Mouse (Mus musculus) thymus, adult 2 months (tissue): ENCODE data around the gene Cradd.

Experiments used
- CTCF ChIP-seq: fragments of 200-500 bp; IDR thresholded peaks from 2 replicates; pipeline ENCODE4 v1.5.1; 2012; ENCODE audit warnings: mild to moderate bottlenecking, control low read depth, low read length, moderate library complexity, borderline replicate concordance; ENCODE audit not compliant: control insufficient read depth, poor library complexity, insufficient read depth; ENCODE audit errors: extremely low read depth
- POLR2A ChIP-seq: fragments of 200-500 bp; IDR thresholded peaks from 2 replicates; pipeline ENCODE4 v1.6.1; 2012; ENCODE audit warnings: mild to moderate bottlenecking, low read length, control low read depth, moderate library complexity; ENCODE audit not compliant: control insufficient read depth, poor library complexity, insufficient read depth; ENCODE audit errors: extremely low read depth

GRCm38 (mm10) chr10:95307916-95308315, 16.0 kb downstream of the Cradd start:
- no peak for TF ChIP-seq POLR2A
- no peak for TF ChIP-seq CTCF
